Mouse (Mus musculus): ENCODE measurements around the gene Rad50. TPM values are rescaled to one million over a fixed set of nuclear protein-coding genes. Genes with fewer than 3 reads are reported as not detected.
A peak's percentile ranks its signal among the peaks of the same experiment; 100 is the strongest.

The Rad50 gene
- polyA plus RNA-seq, 1 experiment from 2014 or later, result 13.0 TPM

- Histone ChIP-seq H3K4me2 (replicated peaks) (no peak overlapping the region), H3K27ac (no peak overlapping the region), H3K36me3 (no peaks in the 10 kb centered on the region), H3K4me3 (replicated peaks) (no peak overlapping the region), H3K27me3 (no peaks in the 10 kb centered on the region), H3K9me3 (0 out of 2 replicates have a peak, but pooled peaks cover 3% of the 10 kb centered on the region), H3K9ac (replicated peaks) (no peak overlapping the region), H3K4me1 (replicated peaks) (no peaks in the 10 kb centered on the region)
- WGBS, result 72% methylated on average over 17 of the region's 17 CpGs
- 0 out of 2 replicates have a peak, but pooled peaks have one; percentile 34 for ATAC-seq
Observed at GRCm38 (mm10) chr11:53626802-53627373, 80.2 kb downstream of the Rad50 start.

- no peak overlapping the region for H3K4me2 ChIP-seq (replicated peaks)
- ATAC-seq, result no peak
- H3K27me3 ChIP-seq, result no peaks in the 10 kb centered on the region
- H3K36me3 ChIP-seq, result no peaks in the 10 kb centered on the region
- no peak overlapping the region for H3K27ac ChIP-seq
- no peak overlapping the region for H3K4me3 ChIP-seq (replicated peaks)
- WGBS, result 97% methylated on average over 2 of the region's 2 CpGs
- 0 out of 2 replicates have a peak, but pooled peaks cover 3% of the 10 kb centered on the region for H3K9me3 ChIP-seq
- H3K9ac ChIP-seq (replicated peaks), result no peak overlapping the region
- no peaks in the 10 kb centered on the region for H3K4me1 ChIP-seq (replicated peaks)
Observed at GRCm38 (mm10) chr11:53624124-53624523, 83.0 kb downstream of the Rad50 start.

GRCm38 (mm10) chr11:53623573-53623972, 83.5 kb downstream of the Rad50 start:
- Histone ChIP-seq H3K36me3 (no peaks in the 10 kb centered on the region), H3K27me3 (no peaks in the 10 kb centered on the region), H3K4me2 (replicated peaks) (no peak overlapping the region), H3K4me1 (replicated peaks) (no peaks in the 10 kb centered on the region), H3K27ac (no peak overlapping the region), H3K4me3 (replicated peaks) (no peak overlapping the region), H3K9me3 (0 out of 2 replicates have a peak, but pooled peaks cover 3% of the 10 kb centered on the region), H3K9ac (replicated peaks) (no peak overlapping the region)
- ATAC-seq, result no peak
- 96% methylated on average over 9 of the region's 9 CpGs for WGBS

GRCm38 (mm10) chr11:53622440-53622806, 84.7 kb downstream of the Rad50 start:
- H3K4me2 ChIP-seq (replicated peaks), result no peak overlapping the region
- H3K36me3 ChIP-seq, result no peaks in the 10 kb centered on the region
- H3K27ac ChIP-seq, result no peak overlapping the region
- H3K4me3 ChIP-seq (replicated peaks), result no peak overlapping the region
- no peaks in the 10 kb centered on the region for H3K27me3 ChIP-seq
- no peak for ATAC-seq
- H3K9me3 ChIP-seq, result 0 out of 2 replicates have a peak, but pooled peaks cover 3% of the 10 kb centered on the region
- no peaks in the 10 kb centered on the region for H3K4me1 ChIP-seq (replicated peaks)
- no peak overlapping the region for H3K9ac ChIP-seq (replicated peaks)
- WGBS, result 77% methylated on average over 6 of the region's 6 CpGs

GRCm38 (mm10) chr11:53621582-53622439, 85.3 kb downstream of the Rad50 start:
- H3K36me3 ChIP-seq, result no peaks in the 10 kb centered on the region
- no peak overlapping the region for H3K4me3 ChIP-seq (replicated peaks)
- H3K9me3 ChIP-seq, result 0 out of 2 replicates have a peak, but pooled peaks cover 3% of the 10 kb centered on the region
- WGBS, result 89% methylated on average over 11 of the region's 11 CpGs
- no peak overlapping the region for H3K9ac ChIP-seq (replicated peaks)
- H3K27ac ChIP-seq, result no peak overlapping the region
- H3K27me3 ChIP-seq, result no peaks in the 10 kb centered on the region
- no peak overlapping the region for H3K4me2 ChIP-seq (replicated peaks)
- no peaks in the 10 kb centered on the region for H3K4me1 ChIP-seq (replicated peaks)
- no peak for ATAC-seq

- 89% methylated on average over 4 of the region's 4 CpGs for WGBS
- H3K4me2 ChIP-seq (replicated peaks), result no peak overlapping the region
- H3K27ac ChIP-seq, result no peak overlapping the region
- H3K4me1 ChIP-seq (replicated peaks), result no peaks in the 10 kb centered on the region
- H3K9ac ChIP-seq (replicated peaks), result no peak overlapping the region
- no peak for ATAC-seq
- H3K36me3 ChIP-seq, result no peaks in the 10 kb centered on the region
- H3K9me3 ChIP-seq, result 0 out of 2 replicates have a peak, but pooled peaks cover 3% of the 10 kb centered on the region
- no peak overlapping the region for H3K4me3 ChIP-seq (replicated peaks)
- H3K27me3 ChIP-seq, result no peaks in the 10 kb centered on the region
Observed at GRCm38 (mm10) chr11:53620094-53620493, 87.0 kb downstream of the Rad50 start.

- Histone ChIP-seq H3K4me1 (replicated peaks) (no peaks in the 10 kb centered on the region), H3K9ac (replicated peaks) (no peak overlapping the region), H3K27ac (no peak overlapping the region), H3K9me3 (0 out of 2 replicates have a peak, but pooled peaks cover 3% of the 10 kb centered on the region), H3K4me2 (replicated peaks) (no peak overlapping the region), H3K27me3 (no peaks in the 10 kb centered on the region), H3K36me3 (no peaks in the 10 kb centered on the region), H3K4me3 (replicated peaks) (no peak overlapping the region)
- WGBS, result 69% methylated on average over 6 of the region's 6 CpGs
- no peak for ATAC-seq
Observed at GRCm38 (mm10) chr11:53619428-53619827, 87.7 kb downstream of the Rad50 start.

GRCm38 (mm10) chr11:53618619-53619198, 88.4 kb downstream of the Rad50 start, which contains the start of gene Il4:
Il4 (minus strand) TSS chr11:53618669.
- 84% methylated on average over 7 of the region's 7 CpGs for WGBS
- H3K4me1 ChIP-seq (replicated peaks), result no peaks in the 10 kb centered on the region
- no peak for ATAC-seq
- no peak within 1 kb of the TSS for H3K9ac ChIP-seq (replicated peaks)
- H3K36me3 ChIP-seq, result no peaks in the 10 kb centered on the region
- H3K27me3 ChIP-seq, result no peaks in the 10 kb centered on the region
- no peak within 1 kb of the TSS for H3K27ac ChIP-seq
- H3K4me3 ChIP-seq (replicated peaks), result no peak within 1 kb of the TSS
- H3K9me3 ChIP-seq, result no peaks in the 10 kb centered on the region
- no peak within 1 kb of the TSS for H3K4me2 ChIP-seq (replicated peaks)

GRCm38 (mm10) chr11:53617562-53618109, 89.5 kb downstream of the Rad50 start:
- no peak for ATAC-seq
- H3K9me3 ChIP-seq, result no peaks in the 10 kb centered on the region
- H3K4me2 ChIP-seq (replicated peaks), result no peak overlapping the region
- H3K36me3 ChIP-seq, result no peaks in the 10 kb centered on the region
- no peak overlapping the region for H3K4me3 ChIP-seq (replicated peaks)
- H3K9ac ChIP-seq (replicated peaks), result no peak overlapping the region
- H3K4me1 ChIP-seq (replicated peaks), result no peaks in the 10 kb centered on the region
- 57% methylated on average over 4 of the region's 4 CpGs for WGBS
- H3K27me3 ChIP-seq, result no peaks in the 10 kb centered on the region
- no peak overlapping the region for H3K27ac ChIP-seq

GRCm38 (mm10) chr11:53616748-53617558, 90.2 kb downstream of the Rad50 start:
- Histone ChIP-seq H3K9ac (replicated peaks) (no peak overlapping the region), H3K9me3 (no peaks in the 10 kb centered on the region), H3K4me2 (replicated peaks) (no peak overlapping the region), H3K36me3 (no peaks in the 10 kb centered on the region), H3K4me3 (replicated peaks) (no peak overlapping the region), H3K27ac (no peak overlapping the region), H3K27me3 (no peaks in the 10 kb centered on the region), H3K4me1 (replicated peaks) (no peaks in the 10 kb centered on the region)
- ATAC-seq, result no peak
- WGBS, result 81% methylated on average over 8 of the region's 8 CpGs

- H3K9ac ChIP-seq (replicated peaks), result no peak overlapping the region
- no peak overlapping the region for H3K4me3 ChIP-seq (replicated peaks)
- 96% methylated on average over 8 of the region's 8 CpGs for WGBS
- no peaks in the 10 kb centered on the region for H3K36me3 ChIP-seq
- no peak for ATAC-seq
- no peaks in the 10 kb centered on the region for H3K9me3 ChIP-seq
- H3K4me1 ChIP-seq (replicated peaks), result no peaks in the 10 kb centered on the region
- H3K27me3 ChIP-seq, result no peaks in the 10 kb centered on the region
- no peak overlapping the region for H3K27ac ChIP-seq
- H3K4me2 ChIP-seq (replicated peaks), result no peak overlapping the region
Observed at GRCm38 (mm10) chr11:53615575-53615974, 91.5 kb downstream of the Rad50 start.
